Comparison of ENCODE assay signal across 8 mouse cellular contexts in the genomic region with DNA sequence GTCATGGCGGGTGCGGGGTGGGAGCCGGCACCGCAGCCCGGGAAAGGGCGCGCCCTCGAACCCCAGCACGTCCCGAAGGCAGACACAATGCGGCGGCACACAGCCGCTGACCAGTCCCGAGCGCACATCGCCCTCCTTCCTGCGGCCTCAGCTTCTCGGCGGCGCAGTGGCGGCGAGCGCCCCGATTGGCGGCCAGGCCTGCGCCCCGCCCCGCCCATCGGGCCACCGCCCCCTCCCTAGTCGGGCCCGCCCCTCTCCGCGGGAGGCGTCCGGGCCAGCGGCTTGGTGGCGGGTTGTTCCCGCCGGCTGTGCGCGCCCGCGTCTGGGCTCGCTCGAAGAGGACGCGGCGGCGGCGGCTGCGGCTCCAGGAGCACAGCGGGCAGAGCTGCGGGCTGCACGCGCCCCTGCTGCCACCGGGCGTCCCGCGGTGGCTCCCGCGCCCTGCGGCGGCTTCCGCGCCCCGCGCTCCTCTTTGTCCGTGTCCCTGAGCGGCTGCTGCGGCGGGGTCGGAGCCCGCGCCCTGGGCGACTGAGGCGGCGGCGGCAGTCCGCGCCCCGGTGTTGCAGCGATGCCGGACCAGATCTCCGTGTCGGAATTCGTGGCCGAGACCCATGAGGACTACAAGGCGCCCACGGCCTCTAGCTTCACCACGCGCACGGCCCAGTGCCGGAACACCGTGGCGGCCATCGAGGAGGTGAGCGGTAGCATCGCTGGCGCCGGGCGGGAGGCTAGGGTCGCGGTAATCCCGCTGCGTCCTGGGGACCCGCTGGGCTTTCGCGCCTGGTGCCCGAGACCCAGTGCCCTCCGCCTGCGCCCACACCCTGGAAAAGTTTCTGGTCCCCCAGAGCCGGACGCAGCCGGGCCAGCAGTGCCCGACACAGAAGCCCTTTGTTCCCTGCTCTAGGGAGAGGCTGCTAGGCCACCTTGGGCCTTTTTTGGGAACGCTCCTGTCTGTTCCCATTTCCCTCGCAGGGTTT.
DNase-seq lines count a peak whose midpoint lies in the region; ATAC-seq and TF ChIP-seq lines count a peak whose summit lies in the region.

No protein-coding gene starts in this region.

- DNase-seq in NIH3T3 (ENCODE audit: low read depth): peak; percentile 91
- DNase-seq in cerebellum, adult 9-10 months: peak; percentile 82
- peak; percentile 83 for DNase-seq in forelimb bud, embryonic 11.5 days (ENCODE audit: low read depth, low spot score)
- peak; percentile 72 to 86 for DNase-seq in layer of hippocampus, postnatal 10 days (ENCODE audit: low spot score in 2 of 2)
- DNase-seq in lung, postnatal 0 days (ENCODE audit: low spot score): peak; percentile 92
- DNase-seq in ovary, postnatal 10 days (ENCODE audit: low spot score): peak; percentile 63
- peak; percentile 51 to 72 for DNase-seq in thymus, postnatal 10 days (ENCODE audit: low spot score in 2 of 2)

- H3K4me2 ChIP-seq in lung, postnatal 0 days (replicated peaks; ENCODE audit: low read depth, low read length): peak overlapping the region; percentile 80

- H3K9ac ChIP-seq in lung, postnatal 0 days (replicated peaks; ENCODE audit: low read depth): peak overlapping the region; percentile 50

- ATAC-seq in hematopoietic stem cell, adult 5-6 weeks (replicated peaks in 1 of 2; ENCODE audit: insufficient read depth in 1 of 2, low FRiP score in 2 of 2, low TSS enrichment in 1 of 2, low read depth in 1 of 2, poor library complexity in 2 of 2, severe bottlenecking in 2 of 2): peak; percentile 86 to 96
- peak; percentile 99 for ATAC-seq in lung, postnatal 0 days

- H3K27ac ChIP-seq in lung, postnatal 0 days (ENCODE audit: low read length): peak overlapping the region; percentile 59; the same call in 1 of the 2 replicates

- TF ChIP-seq CTCF in lung, postnatal 0 days (IDR thresholded peaks at IDR 0.05): no peak

- H3K9me3 ChIP-seq in lung, postnatal 0 days (ENCODE audit: low read length): no peaks in the 10 kb centered on the region

- no peaks in the 10 kb centered on the region for H3K27me3 ChIP-seq in lung, postnatal 0 days (replicated peaks; ENCODE audit: insufficient read depth, low read length)

- H3K4me3 ChIP-seq in lung, postnatal 0 days (ENCODE audit: low read depth, low read length): peak overlapping the region; percentile 65

- no peak for TF ChIP-seq EP300 in lung, postnatal 0 days (IDR thresholded peaks at IDR 0.05)

- under 1% methylated on average over 74 of the region's 118 CpGs for WGBS in lung, postnatal 0 days

- H3K4me1 ChIP-seq in lung, postnatal 0 days (ENCODE audit: insufficient read depth, low read depth, low read length): no peaks in the 10 kb centered on the region

- no peaks in the 10 kb centered on the region for H3K36me3 ChIP-seq in lung, postnatal 0 days (ENCODE audit: insufficient read depth, low read length)

Comparison
In these comparisons a context has a peak if more than half of its experiments do, and no peak if none do; other contexts are left out.
1. Peak in every context shown above with its lines: DNase-seq, ATAC-seq, H3K4me3 ChIP-seq and H3K27ac ChIP-seq.